Mouse (Mus musculus) lung, postnatal 25 days (tissue): ENCODE results near the gene Gse1.

Experiments used
- DNase-seq: peaks from one replicate; pipeline ENCODE4 v3.0.0; 2022; ENCODE audit warnings: low spot score

Gene Gse1

GRCm38 (mm10) chr8:120536306-120537206, 308.3 kb downstream of the Gse1 start:
- DNase-seq = peak; percentile 61

DNA sequence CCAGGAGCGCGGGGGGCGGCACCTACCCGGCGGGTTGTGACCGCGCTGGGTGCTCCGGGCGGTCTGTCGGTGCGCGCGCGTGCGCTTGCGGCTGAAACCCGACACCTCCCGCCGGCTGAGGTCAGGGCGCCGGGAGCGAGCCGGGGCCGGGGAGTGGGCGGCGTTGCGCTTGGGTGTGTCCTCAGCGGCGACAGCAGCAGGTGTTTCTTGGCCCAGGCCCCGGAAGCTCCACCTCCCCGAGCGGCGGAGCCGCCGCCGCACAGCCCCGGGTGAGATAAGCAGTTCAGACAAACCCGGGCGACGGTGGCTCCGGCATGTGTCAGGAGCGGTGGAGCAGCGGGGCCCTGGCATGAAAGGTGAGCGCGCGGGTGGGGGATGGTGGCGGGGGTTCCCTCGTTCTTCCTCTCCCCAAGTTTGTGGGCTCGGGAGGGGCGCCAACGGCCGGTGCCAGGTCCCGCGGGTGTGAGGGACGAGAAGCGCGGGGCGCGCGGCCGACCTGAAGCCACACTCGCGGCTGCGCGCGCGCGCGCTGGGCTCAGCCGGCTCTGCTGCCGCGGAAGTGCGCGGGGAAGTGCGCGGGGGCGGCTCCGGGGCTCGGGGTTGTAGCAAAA, 309.1 kb downstream of the Gse1 start:
- DNase-seq = peak; percentile 91

DNA sequence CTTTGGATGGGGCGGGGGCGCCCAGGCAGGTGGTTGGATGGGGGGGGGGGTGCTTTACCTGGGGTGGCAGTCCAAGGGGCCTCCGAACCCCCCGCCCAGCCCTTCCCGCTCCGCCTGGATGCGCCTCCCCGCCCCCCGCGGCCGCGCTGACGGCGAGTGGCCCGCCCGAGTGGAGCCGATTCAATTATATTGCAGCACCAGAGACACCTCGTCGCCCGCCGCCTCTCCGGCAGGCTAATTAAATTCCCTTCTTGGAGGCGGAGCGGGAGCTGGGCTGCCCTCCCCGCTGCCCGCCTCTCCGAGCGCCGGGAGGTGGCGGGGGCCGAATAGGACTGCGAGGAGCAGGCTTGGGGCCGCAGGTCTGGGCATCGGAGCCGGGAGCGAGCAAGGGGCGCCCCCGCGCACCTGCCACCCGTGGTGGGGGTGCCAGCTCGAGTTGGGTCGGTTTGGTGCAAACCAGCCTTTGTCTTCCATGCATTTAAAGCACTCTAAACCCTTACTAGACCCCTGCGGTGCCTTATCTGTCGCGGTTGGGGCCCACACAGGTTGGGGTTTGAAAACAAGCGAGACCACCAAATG, 309.7 kb downstream of the Gse1 start:
- peak; percentile 46 for DNase-seq

DNA sequence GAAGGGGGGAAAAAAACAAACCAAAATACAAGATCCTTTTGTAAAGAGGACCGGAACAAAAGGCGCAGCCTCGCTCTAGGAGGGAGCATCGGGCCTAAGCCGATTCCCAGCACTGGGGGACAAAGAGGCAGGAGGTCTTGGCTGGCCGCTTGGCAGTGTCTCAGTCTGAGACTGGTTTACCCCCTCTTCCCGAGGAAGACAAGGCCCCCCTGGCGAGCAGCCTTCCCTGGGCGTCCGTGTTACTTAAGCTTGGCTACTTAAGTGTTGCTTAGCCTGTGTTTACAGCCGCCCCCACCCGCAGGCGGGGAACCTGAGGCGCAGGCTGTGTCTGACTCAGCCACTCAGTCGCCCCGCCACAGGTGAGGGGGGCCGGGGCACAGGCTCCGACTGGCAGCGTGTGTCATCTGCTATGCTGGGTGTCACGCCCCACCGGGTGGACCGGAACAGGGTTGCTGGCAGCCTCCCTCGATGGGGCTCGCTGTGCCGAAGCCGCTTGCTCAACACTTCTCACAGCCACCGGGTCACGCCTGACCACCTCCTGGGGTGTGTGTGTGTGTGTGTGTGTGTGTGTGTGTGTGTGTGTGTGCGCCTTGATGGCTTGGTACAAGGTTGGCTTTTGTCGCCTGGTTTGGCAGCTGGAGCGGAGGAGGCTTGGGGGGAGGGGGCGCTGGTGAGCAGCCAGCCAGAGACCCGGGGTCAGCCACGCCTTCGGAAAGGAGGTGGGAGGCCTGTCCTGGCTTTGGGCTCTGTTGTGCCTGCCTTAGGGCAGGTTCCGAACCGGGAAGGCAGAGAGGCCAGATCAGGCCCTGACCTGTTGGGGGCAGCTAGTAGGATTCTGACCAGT, 310.4 kb downstream of the Gse1 start:
- peak; percentile 92 for DNase-seq

DNA sequence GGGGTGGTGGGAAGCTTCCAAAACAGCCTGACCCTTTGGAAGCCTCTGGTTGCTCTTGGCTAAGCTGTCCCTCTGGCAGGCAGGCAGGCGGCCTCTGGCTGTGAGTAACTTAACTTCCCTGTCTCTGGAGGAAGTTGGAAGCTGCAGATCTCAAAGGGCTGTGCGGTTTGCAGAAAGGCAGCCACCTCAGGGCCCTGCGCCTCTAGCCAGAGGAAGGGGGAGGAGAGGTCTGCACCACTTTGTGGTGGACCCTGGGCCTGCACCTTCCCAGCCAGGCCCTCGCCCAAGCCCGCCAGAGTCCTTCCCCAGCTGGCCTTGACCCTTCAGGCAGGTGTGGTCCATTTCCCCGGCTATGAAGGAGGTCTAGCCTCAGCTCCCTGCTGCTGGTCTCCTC, 311.1 kb downstream of the Gse1 start:
- DNase-seq = peak; percentile 55

GRCm38 (mm10) chr8:120539775-120540625, 311.7 kb downstream of the Gse1 start:
- DNase-seq = no peak

GRCm38 (mm10) chr8:120542995-120543394, 314.7 kb downstream of the Gse1 start:
- DNase-seq = no peak

DNA sequence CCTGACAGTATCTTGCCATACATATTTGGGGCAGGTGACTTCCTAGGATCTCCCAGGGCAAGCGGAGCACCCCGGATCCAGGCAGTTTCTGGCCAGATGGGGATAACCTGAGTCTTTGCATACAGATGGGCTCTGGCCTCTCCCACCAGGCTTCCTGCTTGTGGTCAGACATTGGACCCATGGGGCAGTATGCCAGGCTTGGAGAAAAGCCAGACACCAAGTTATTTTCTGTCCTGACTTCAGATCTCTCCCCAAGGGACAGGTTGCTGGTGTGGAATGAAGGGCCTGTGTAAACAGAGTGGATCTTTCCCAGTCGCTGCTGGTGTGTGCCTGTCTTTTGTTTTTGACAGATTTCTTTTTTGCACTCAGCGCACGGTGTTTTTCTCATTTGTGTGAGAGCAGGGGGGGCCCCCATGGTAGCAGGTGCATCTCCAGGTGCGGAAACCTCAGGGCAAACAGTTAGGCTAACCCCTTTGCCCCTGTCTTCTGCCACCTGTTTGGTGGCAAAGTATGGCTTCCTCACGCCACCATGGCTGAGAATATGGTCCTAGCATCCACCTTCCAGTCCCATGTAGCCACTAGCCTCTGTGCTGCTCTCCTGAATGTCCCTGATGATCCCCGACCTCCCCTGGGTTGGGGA, 315.3 kb downstream of the Gse1 start:
- DNase-seq = peak; percentile 43

DNA sequence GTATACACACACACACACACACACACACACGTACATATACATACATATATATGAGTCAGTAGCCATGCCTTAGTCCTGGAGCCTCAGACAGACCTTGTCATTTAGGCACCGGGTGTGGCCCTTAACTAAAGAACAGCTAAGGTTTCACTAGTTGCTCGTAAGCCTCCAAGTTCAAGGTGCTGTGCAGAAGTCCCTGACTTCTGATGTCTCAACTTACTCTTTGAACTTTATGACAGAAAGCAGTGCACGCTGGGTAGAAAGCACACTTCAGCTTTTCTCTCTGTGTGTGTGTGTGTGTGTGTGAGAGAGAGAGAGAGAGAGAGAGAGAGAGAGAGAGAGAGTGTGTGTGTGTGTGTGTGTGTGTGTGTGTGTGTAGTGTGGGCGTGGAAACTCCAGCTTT, 315.9 kb downstream of the Gse1 start:
- DNase-seq = no peak

DNA sequence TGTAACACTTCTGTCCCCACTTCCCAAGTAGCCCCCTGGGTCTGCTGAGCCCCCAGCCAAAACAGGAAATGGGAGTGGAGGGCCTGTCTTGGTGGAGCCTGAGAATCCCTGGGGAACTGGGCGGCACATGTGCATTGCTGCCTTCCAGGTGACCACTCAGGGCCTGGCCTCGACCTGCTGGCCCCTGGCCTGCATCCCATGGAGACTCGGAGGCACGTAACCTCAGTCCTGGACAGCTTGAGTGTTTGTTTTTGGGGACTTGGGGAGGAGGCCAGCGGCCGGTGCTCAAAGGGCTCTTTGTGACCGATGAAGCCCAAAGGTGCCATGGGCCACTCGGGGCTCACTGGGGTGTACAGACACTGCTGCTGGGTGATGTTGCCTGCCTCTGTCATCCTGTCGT, 319.3 kb downstream of the Gse1 start:
- peak; percentile 64 for DNase-seq

GRCm38 (mm10) chr8:120548313-120548761, 320.1 kb downstream of the Gse1 start:
- no peak for DNase-seq

DNA sequence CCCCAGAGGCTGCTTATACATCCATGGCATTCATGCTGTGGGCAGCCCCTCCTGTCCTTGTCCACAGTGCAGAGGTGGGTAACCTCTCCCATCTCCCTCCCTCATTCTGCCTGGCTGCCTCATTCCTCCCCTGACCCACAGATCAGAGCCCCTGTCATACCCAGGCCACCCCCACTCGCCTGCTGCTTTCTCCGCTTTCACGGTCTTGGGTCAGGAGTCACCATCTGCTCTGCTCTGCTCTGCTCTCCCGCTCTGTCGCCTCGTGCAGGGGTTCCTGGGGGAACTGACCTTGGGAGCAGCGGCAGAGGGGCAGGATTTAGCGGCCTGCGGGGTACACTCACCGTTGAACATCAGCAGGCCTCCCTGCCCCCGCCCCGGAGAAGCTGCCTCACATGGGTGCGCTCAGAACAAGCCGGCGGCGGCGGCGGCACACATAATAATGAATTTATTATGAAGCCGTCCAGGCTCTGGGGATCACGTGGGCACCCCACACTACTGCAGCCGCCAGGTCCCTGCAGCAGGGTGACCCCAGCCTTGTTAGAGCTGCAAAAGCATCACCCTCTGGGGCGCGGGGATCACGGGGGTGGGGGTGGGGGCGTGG, 321.2 kb downstream of the Gse1 start:
- no peak for DNase-seq

GRCm38 (mm10) chr8:120549922-120550321, 321.7 kb downstream of the Gse1 start:
- no peak for DNase-seq

- no peak for DNase-seq
These were observed 322.2 kb downstream of the Gse1 start for GRCm38 (mm10) chr8:120550430-120550829.

- no peak for DNase-seq
These were observed 322.9 kb downstream of the Gse1 start for GRCm38 (mm10) chr8:120550937-120551676.

GRCm38 (mm10) chr8:120551677-120551980, 323.4 kb downstream of the Gse1 start:
- DNase-seq = no peak

- DNase-seq = no peak
These were observed 324.3 kb downstream of the Gse1 start for GRCm38 (mm10) chr8:120552509-120552908.

DNA sequence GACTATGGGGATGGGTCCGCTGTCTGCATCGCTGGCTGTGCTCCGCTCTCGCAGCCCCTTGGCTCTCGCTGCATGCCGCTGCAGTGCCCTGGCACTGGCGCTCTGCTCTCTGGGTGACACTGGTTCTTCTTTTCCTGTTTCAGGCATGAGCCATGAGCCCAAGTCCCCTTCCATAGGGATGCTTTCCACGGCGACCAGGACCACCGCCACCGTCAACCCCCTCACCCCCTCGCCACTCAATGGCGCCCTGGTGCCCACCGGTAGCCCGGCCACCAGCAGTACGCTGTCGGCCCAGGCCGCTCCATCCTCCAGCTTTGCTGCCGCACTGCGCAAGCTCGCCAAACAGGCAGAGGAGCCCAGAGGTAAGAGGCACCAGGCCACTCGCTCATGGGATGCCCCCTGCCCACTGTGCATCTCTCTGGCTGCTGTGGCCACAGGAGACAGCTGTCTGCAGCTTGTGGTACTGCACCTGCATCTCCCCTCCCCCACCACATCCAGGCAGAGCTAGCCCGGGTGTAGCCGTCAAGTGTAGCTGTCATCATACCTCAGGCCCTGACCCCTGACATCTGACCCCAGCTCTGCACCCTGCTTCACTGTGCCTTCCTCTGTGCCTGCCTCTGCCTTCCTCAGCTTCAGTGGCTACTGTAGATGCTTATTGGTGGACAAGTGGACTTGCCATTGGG, 325.3 kb downstream of the Gse1 start:
- DNase-seq = no peak

DNA sequence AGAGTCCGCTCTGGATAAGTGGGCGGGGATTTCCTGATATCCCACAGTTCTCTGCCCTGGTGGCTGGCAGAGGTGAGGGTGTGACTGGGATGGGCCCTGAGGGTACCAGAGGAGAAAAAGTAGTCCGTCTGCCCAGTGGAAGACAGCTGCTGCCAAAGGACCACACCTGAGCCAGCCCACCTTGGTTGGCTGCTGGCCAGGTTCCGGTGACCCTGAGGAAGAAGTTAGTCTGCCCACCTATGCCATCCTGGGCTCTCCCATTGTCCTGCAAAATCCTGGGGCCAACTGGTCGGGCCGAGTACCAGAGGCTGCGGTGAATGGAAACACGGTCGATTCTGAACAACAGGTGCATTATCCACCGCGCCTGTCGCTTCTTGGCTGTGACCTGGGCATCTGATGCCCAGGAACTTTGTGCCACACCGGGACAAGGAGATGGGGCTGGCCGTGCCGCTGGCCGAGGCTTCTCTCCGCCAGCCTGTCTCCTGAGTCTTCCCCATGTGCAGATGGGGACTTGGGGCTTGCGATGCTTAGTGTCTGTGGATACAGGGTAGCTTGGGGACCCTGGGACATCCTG, 326.3 kb downstream of the Gse1 start:
- DNase-seq = no peak
